Comparison of ENCODE assay signal across 20 mouse cellular contexts in the genomic region with DNA sequence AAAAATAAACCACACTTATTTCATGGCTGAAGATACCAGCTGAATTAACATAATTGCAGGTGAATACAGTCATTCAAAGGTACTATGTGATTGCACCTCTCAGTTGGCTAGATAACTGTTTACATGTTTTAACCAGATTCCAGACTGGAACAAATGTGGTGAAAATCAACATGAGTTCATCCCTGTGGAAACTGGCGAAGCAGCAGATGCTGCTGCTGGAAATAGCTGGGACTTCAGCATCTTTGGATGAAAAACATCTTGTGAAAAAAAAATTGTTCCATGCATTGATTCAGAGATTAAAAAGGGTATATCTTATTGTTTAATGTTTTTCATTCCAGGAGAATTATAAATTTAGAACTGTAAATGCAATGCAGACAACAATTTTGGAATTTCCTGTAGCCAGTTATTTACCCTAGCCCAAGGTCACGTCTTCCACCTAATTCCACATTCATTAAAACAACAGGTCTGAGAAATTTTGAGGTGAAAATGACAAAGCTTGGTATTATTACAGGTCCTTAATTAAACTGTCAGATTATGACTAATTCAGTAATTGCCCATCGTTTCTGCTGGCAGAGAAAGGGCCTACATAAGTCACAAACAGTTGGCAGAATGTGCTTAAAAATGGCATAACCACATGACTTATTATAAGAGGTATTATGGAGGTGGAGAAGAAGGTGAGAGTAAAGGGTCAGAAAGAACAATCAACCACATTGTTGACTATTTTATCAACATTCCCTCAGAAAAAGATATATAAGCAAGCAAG.
DNase-seq lines count a peak whose midpoint lies in the region; ATAC-seq and TF ChIP-seq lines count a peak whose summit lies in the region.
"Had no signal": no experiment of that assay in that cellular context is flagged by ENCODE, and none has a peak within 500 bp of the region (broad histone marks: within the 10 kb centered on the region; RNA-seq: fewer than 3 reads in every experiment).

No protein-coding gene starts in this region.

- H3K27ac ChIP-seq in forebrain, postnatal 0 days (ENCODE audit: low read depth, low read length), result no peak overlapping the region
- no peak overlapping the region for H3K27ac ChIP-seq in forebrain, embryonic 12.5 days
- H3K27ac ChIP-seq: heart, embryonic 13.5 days; neural tube, embryonic 13.5 days; stomach, embryonic 15.5 days had no signal

- no peaks in the 10 kb centered on the region for H3K27me3 ChIP-seq in forebrain, postnatal 0 days (ENCODE audit: insufficient read depth, low read length)
- no peaks in the 10 kb centered on the region for H3K27me3 ChIP-seq in forebrain, embryonic 12.5 days
- H3K27me3 ChIP-seq: CH12.LX; heart, embryonic 13.5 days; neural tube, embryonic 13.5 days; stomach, embryonic 15.5 days had no signal

- no peaks in the 10 kb centered on the region for H3K4me1 ChIP-seq in forebrain, postnatal 0 days (ENCODE audit: insufficient read depth)
- no peaks in the 10 kb centered on the region for H3K4me1 ChIP-seq in forebrain, embryonic 12.5 days
- H3K4me1 ChIP-seq: heart, embryonic 13.5 days; stomach, embryonic 15.5 days had no signal

- no peak overlapping the region for H3K9ac ChIP-seq in forebrain, postnatal 0 days
- H3K9ac ChIP-seq in forebrain, embryonic 12.5 days, result no peak overlapping the region
- H3K9ac ChIP-seq: heart, embryonic 13.5 days; neural tube, embryonic 13.5 days; stomach, embryonic 15.5 days had no signal

- no peak for TF ChIP-seq CTCF in forebrain, postnatal 0 days (IDR thresholded peaks at IDR 0.05; ENCODE audit: low read depth)

- 51% methylated on average over 3 of the region's 3 CpGs for WGBS in forebrain, postnatal 0 days
- 70% methylated on average over 3 of the region's 3 CpGs for WGBS in forebrain, embryonic 12.5 days

- ATAC-seq in forebrain, postnatal 0 days, result no peak
- no peak for ATAC-seq in forebrain, embryonic 12.5 days (ENCODE audit: low FRiP score)

- no peaks in the 10 kb centered on the region for H3K9me3 ChIP-seq in forebrain, postnatal 0 days (ENCODE audit: low read length)
- H3K9me3 ChIP-seq in forebrain, embryonic 12.5 days, result no peaks in the 10 kb centered on the region
- H3K9me3 ChIP-seq: heart, embryonic 13.5 days; neural tube, embryonic 13.5 days; stomach, embryonic 15.5 days had no signal

- H3K4me2 ChIP-seq in forebrain, postnatal 0 days (ENCODE audit: low read depth), result no peak overlapping the region
- H3K4me2 ChIP-seq in forebrain, embryonic 12.5 days, result no peak overlapping the region
- H3K4me2 ChIP-seq: heart, embryonic 13.5 days; midbrain, embryonic 11.5 days; neural tube, embryonic 13.5 days; stomach, embryonic 15.5 days had no signal

- DNase-seq in forebrain, postnatal 0 days, result peak; percentile 16
- DNase-seq in Muller cell, postnatal 12 days (ENCODE audit: inconsistent ontology term), result peak; percentile 9
- DNase-seq in left cerebral cortex, adult 18-20 months (ENCODE audit: low spot score in 2 of 2), result peak; percentile 6 to 39
- peak; percentile 9 for DNase-seq in right cerebral cortex, postnatal 14 days
- DNase-seq in thymus, postnatal 0 days (ENCODE audit: low spot score), result no peak
- DNase-seq in urinary bladder, postnatal 25 days (ENCODE audit: low spot score), result no peak
- DNase-seq: adrenal gland, adult 2 months; cerebellum, adult 9-11 months; heart, adult 11 months; kidney, adult 2 months; kidney, postnatal 14 days; liver; lung, adult 18-20 months; spleen, adult 18-20 months had no signal

- no peaks in the 10 kb centered on the region for H3K36me3 ChIP-seq in forebrain, postnatal 0 days (ENCODE audit: insufficient read depth)
- H3K36me3 ChIP-seq in forebrain, embryonic 12.5 days (replicated peaks), result no peaks in the 10 kb centered on the region
- H3K36me3 ChIP-seq: heart, embryonic 13.5 days; neural tube, embryonic 13.5 days; stomach, embryonic 15.5 days had no signal

- no peak overlapping the region for H3K4me3 ChIP-seq in forebrain, postnatal 0 days (ENCODE audit: low read depth, low read length)
- H3K4me3 ChIP-seq in forebrain, embryonic 12.5 days (replicated peaks), result no peak overlapping the region
- H3K4me3 ChIP-seq: heart, embryonic 13.5 days; neural tube, embryonic 13.5 days; stomach, embryonic 15.5 days had no signal

Comparison
In these comparisons a context has a peak if more than half of its experiments do, and no peak if none do; other contexts are left out.
1. DNase-seq: peak in forebrain, postnatal 0 days (single experiment), Muller cell, postnatal 12 days (single experiment), left cerebral cortex, adult 18-20 months (2 of 2) and right cerebral cortex, postnatal 14 days (single experiment); none in thymus, postnatal 0 days (single experiment) and urinary bladder, postnatal 25 days (single experiment).